Mouse (Mus musculus) thymus, adult 2 months (tissue): ENCODE results near the gene Cebpg. TPM values are rescaled to one million over a fixed set of nuclear protein-coding genes. Genes with fewer than 3 reads are reported as not detected.

ENCODE experiments used
- DNase-seq: peaks from one replicate; pipeline ENCODE4 v3.0.0; 2021
- H3K27ac ChIP-seq: fragments of 200-500 bp; 2 replicates; pipeline ENCODE4 v1.5.1; 2012; ENCODE audit warnings: low read length, control low read depth; ENCODE audit not compliant: control insufficient read depth, insufficient read depth
- H3K27me3 ChIP-seq: fragments of 200-500 bp; 2 replicates; pipeline ENCODE4 v1.6.1; 2012; ENCODE audit warnings: mild to moderate bottlenecking, low read length, moderate library complexity, mixed read lengths; ENCODE audit not compliant: control insufficient read depth, insufficient read depth
- H3K36me3 ChIP-seq: fragments of 200-500 bp; 2 replicates; pipeline ENCODE4 v1.6.1; 2012; ENCODE audit warnings: mild to moderate bottlenecking, low read length, moderate library complexity; ENCODE audit not compliant: control insufficient read depth, insufficient read depth
- H3K4me1 ChIP-seq: fragments of 200-500 bp; replicated peaks from 2 replicates; pipeline ENCODE4 v1.6.1; 2012; ENCODE audit warnings: low read length; ENCODE audit not compliant: control insufficient read depth, insufficient read depth
- H3K4me3 ChIP-seq: fragments of 200-500 bp; 2 replicates; pipeline ENCODE4 v1.5.1; 2012; ENCODE audit warnings: mild to moderate bottlenecking, low read length, control low read depth, moderate library complexity; ENCODE audit not compliant: control insufficient read depth, insufficient read depth
- CTCF ChIP-seq: fragments of 200-500 bp; IDR thresholded peaks from 2 replicates; pipeline ENCODE4 v1.5.1; 2012; ENCODE audit warnings: mild to moderate bottlenecking, control low read depth, low read length, moderate library complexity, borderline replicate concordance; ENCODE audit not compliant: control insufficient read depth, poor library complexity, insufficient read depth; ENCODE audit errors: extremely low read depth
- POLR2A ChIP-seq: fragments of 200-500 bp; IDR thresholded peaks from 2 replicates; pipeline ENCODE4 v1.6.1; 2012; ENCODE audit warnings: mild to moderate bottlenecking, low read length, control low read depth, moderate library complexity; ENCODE audit not compliant: control insufficient read depth, poor library complexity, insufficient read depth; ENCODE audit errors: extremely low read depth
- WGBS: fragments of 180-500 bp; shearing (Covaris S2); methylation state at CpG from one replicate; pipeline ENCODE4 v1.1.7; 2018; 5-methylcytosine and 5-hydroxymethylcytosine counted together
- polyA plus RNA-seq: library from polyadenylated mRNA; depleted of rRNA; stranded (reverse); fragments of >200 nt; gene quantifications from 2 replicates; pipeline ENCODE4 v1.2.3, GENCODE M21; 2012; rRNA removed

Cebpg gene
- polyA plus RNA-seq: 11.9 and 12.8 TPM in 2 replicates

- H3K4me3 ChIP-seq: peak within 1 kb of the TSS; percentile 61
- peak within 1 kb of the TSS; percentile 50; the same call in 1 of the 2 replicates for H3K27ac ChIP-seq
- H3K36me3 ChIP-seq: no peaks in the 10 kb centered on the region
- no peaks in the 10 kb centered on the region for H3K27me3 ChIP-seq
- H3K4me1 ChIP-seq: peaks cover 11% of the 10 kb centered on the region
- DNase-seq: peak; percentile 97
- under 1% methylated on average over 52 of the region's 53 CpGs for WGBS
- TF ChIP-seq POLR2A (peak; percentile 64), CTCF (peak; percentile 56; the same call in 1 of the 2 replicates)
These were observed at the start of gene Cebpg for GRCm38 (mm10) chr7:35056436-35056864. TSS of gene Cebpg (minus strand) at chr7:35056573.

- DNase-seq: no peak
- no peaks in the 10 kb centered on the region for H3K4me1 ChIP-seq
- no peak overlapping the region for H3K27ac ChIP-seq
- no peaks in the 10 kb centered on the region for H3K27me3 ChIP-seq
- no peak overlapping the region for H3K4me3 ChIP-seq
- WGBS: 55% methylated on average over 4 of the region's 4 CpGs
- TF ChIP-seq CTCF: no peak
- no peak for TF ChIP-seq POLR2A
- H3K36me3 ChIP-seq: no peaks in the 10 kb centered on the region
These were observed 43.2 kb upstream of the Cebpg start for GRCm38 (mm10) chr7:35099528-35099927.

- no peaks in the 10 kb centered on the region for H3K4me1 ChIP-seq
- H3K27me3 ChIP-seq: no peaks in the 10 kb centered on the region
- 21% methylated on average over 4 of the region's 4 CpGs for WGBS
These were observed 42.4 kb upstream of the Cebpg start for GRCm38 (mm10) chr7:35098777-35099176.

GRCm38 (mm10) chr7:35094975-35095678 lies 38.8 kb upstream of the Cebpg start:
- Histone ChIP-seq H3K27me3 (no peaks in the 10 kb centered on the region), H3K4me1 (no peaks in the 10 kb centered on the region), H3K36me3 (no peaks in the 10 kb centered on the region), H3K27ac (no peak overlapping the region), H3K4me3 (no peak overlapping the region)
- no peak for DNase-seq
- 93% methylated on average over 9 of the region's 9 CpGs for WGBS
- TF ChIP-seq CTCF: no peak
- TF ChIP-seq POLR2A: no peak

More at GRCm38 (mm10) chr7:35098777-35099176, 42.4 kb upstream of the Cebpg start:
- H3K4me3 ChIP-seq: no peak overlapping the region
- no peak overlapping the region for H3K27ac ChIP-seq
- no peak for TF ChIP-seq POLR2A
- TF ChIP-seq CTCF: no peak
- DNase-seq: no peak
- no peaks in the 10 kb centered on the region for H3K36me3 ChIP-seq

GRCm38 (mm10) chr7:35090550-35090949 lies 34.2 kb upstream of the Cebpg start:
- no peak for TF ChIP-seq POLR2A
- TF ChIP-seq CTCF: no peak
- 93% methylated on average over 5 of the region's 5 CpGs for WGBS

GRCm38 (mm10) chr7:35086271-35086861 lies 30.0 kb upstream of the Cebpg start:
- H3K4me1 ChIP-seq: no peaks in the 10 kb centered on the region; the same call in 1 of the 2 replicates
- no peaks in the 10 kb centered on the region for H3K36me3 ChIP-seq
- TF ChIP-seq CTCF (no peak), POLR2A (no peak)
- no peaks in the 10 kb centered on the region for H3K27me3 ChIP-seq
- DNase-seq: no peak
- no peak overlapping the region for H3K27ac ChIP-seq
- 19% methylated on average over 21 of the region's 21 CpGs for WGBS
- no peak overlapping the region for H3K4me3 ChIP-seq

More at GRCm38 (mm10) chr7:35090550-35090949, 34.2 kb upstream of the Cebpg start:
- H3K36me3 ChIP-seq: no peaks in the 10 kb centered on the region
- H3K4me1 ChIP-seq: no peaks in the 10 kb centered on the region; the same call in 1 of the 2 replicates
- H3K27ac ChIP-seq: no peak overlapping the region
- H3K27me3 ChIP-seq: no peaks in the 10 kb centered on the region
- no peak overlapping the region for H3K4me3 ChIP-seq
- DNase-seq: no peak
